Mouse (Mus musculus) kidney, postnatal 0 days (tissue): ENCODE measurements around the gene Gm20388. TPM values are rescaled to one million over a fixed set of nuclear protein-coding genes. Genes with fewer than 3 reads are reported as not detected.
A peak's percentile ranks its signal among the peaks of the same experiment; 100 is the strongest.

Source experiments
- ATAC-seq: fragments of 200-750 bp; cut with Nextera tagmentation; replicated peaks from 2 replicates; pipeline ENCODE4 v1.8.0; 2017; ENCODE audit warnings: low read depth, moderate number of reproducible peaks, moderate TSS enrichment, moderate library complexity; ENCODE audit not compliant: low FRiP score
- DNase-seq: peaks from one replicate; pipeline ENCODE4 v3.0.0-alpha.2; 2016; ENCODE audit warnings: low spot score
- H3K27ac ChIP-seq: fragments of 300-500 bp; sonication (generic); 2 replicates; pipeline ENCODE4 v1.5.1; 2014; ENCODE audit warnings: mild to moderate bottlenecking
- H3K27me3 ChIP-seq: fragments of 300-500 bp; sonication (generic); 2 replicates; pipeline ENCODE4 v1.6.1; 2014; ENCODE audit warnings: low read length, mixed read lengths; ENCODE audit not compliant: insufficient read depth
- H3K36me3 ChIP-seq: fragments of 300-500 bp; sonication (generic); 2 replicates; pipeline ENCODE4 v1.6.1; 2014; ENCODE audit warnings: low read length, mixed read lengths; ENCODE audit not compliant: insufficient read depth
- H3K4me1 ChIP-seq: fragments of 300-500 bp; sonication (generic); replicated peaks from 2 replicates; pipeline ENCODE4 v1.6.1; 2014; ENCODE audit warnings: antibody characterized with exemption, low read length, mixed read lengths; ENCODE audit not compliant: insufficient read depth
- H3K4me2 ChIP-seq: fragments of 300-500 bp; sonication (generic); 2 replicates; pipeline ENCODE4 v1.6.1; 2014; ENCODE audit warnings: mild to moderate bottlenecking, low read length, moderate library complexity, mixed read lengths
- H3K4me3 ChIP-seq: fragments of 300-500 bp; sonication (generic); replicated peaks from 2 replicates; pipeline ENCODE4 v1.5.1; 2014; ENCODE audit warnings: low read depth, low read length
- H3K9ac ChIP-seq: fragments of 300-500 bp; sonication (generic); 2 replicates; pipeline ENCODE4 v1.6.1; 2014; ENCODE audit warnings: low read depth, low read length
- H3K9me3 ChIP-seq: fragments of 300-500 bp; sonication (generic); replicated peaks from 2 replicates; pipeline ENCODE4 v1.6.1; 2016; ENCODE audit warnings: low read length, inconsistent platforms, mixed read lengths
- CTCF ChIP-seq: IDR thresholded peaks from 2 replicates; pipeline ENCODE4 v1.5.1; 2016; ENCODE audit warnings: antibody characterized with exemption, low read depth, mild to moderate bottlenecking, moderate library complexity
- WGBS: fragments of 180-500 bp; shearing (Covaris S2); extraction: QIAGEN DNeasy Blood & Tissue Kit; methylation state at CpG from one replicate; pipeline ENCODE4 v1.1.7; 2014; 5-methylcytosine and 5-hydroxymethylcytosine counted together
- polyA plus RNA-seq: library from polyadenylated mRNA; unstranded; fragments of >200 nt; fragmentation: Nextera tagmentation; extraction: Ambion mirVana; gene quantifications from 2 replicates; pipeline ENCODE4 v1.2.1, GENCODE M21; 2015

Gm20388 gene
- polyA plus RNA-seq, 1 experiment from 2014 or later: not detected

GRCm38 (mm10) chr8:123827523-123827922 is 3916.9 kb downstream of the Gm20388 start:
- Histone ChIP-seq H3K27me3 (no peaks in the 10 kb centered on the region), H3K27ac (no peak overlapping the region), H3K4me1 (no peaks in the 10 kb centered on the region), H3K36me3 (peaks cover 44% of the 10 kb centered on the region), H3K4me3 (no peak overlapping the region), H3K9me3 (no peaks in the 10 kb centered on the region), H3K4me2 (no peak overlapping the region), H3K9ac (no peak overlapping the region)
- ATAC-seq: no peak
- no peak for DNase-seq
- WGBS: 92% methylated on average over 13 of the region's 13 CpGs
- TF ChIP-seq CTCF: no peak

GRCm38 (mm10) chr8:123832757-123833156 is 3922.1 kb downstream of the Gm20388 start:
- TF ChIP-seq CTCF: peak; percentile 73
- peaks cover 42% of the 10 kb centered on the region for H3K36me3 ChIP-seq

GRCm38 (mm10) chr8:123835451-123835850 is 3924.8 kb downstream of the Gm20388 start:
- 64% methylated on average over 9 of the region's 9 CpGs for WGBS
- H3K9me3 ChIP-seq: no peaks in the 10 kb centered on the region
- peak; percentile 50 for DNase-seq

More at GRCm38 (mm10) chr8:123832757-123833156, 3922.1 kb downstream of the Gm20388 start:
- 96% methylated on average over 4 of the region's 4 CpGs for WGBS
- H3K27ac ChIP-seq: no peak overlapping the region
- no peak for DNase-seq
- no peak overlapping the region for H3K4me3 ChIP-seq
- H3K4me1 ChIP-seq: no peaks in the 10 kb centered on the region
- H3K4me2 ChIP-seq: no peak overlapping the region
- H3K27me3 ChIP-seq: no peaks in the 10 kb centered on the region
- no peak for ATAC-seq
- H3K9ac ChIP-seq: no peak overlapping the region
- no peaks in the 10 kb centered on the region for H3K9me3 ChIP-seq

GRCm38 (mm10) chr8:123836354-123836753 is 3925.7 kb downstream of the Gm20388 start:
- H3K9ac ChIP-seq: no peak overlapping the region
- 91% methylated on average over 6 of the region's 6 CpGs for WGBS
- no peak overlapping the region for H3K27ac ChIP-seq
- no peak overlapping the region for H3K4me3 ChIP-seq
- no peaks in the 10 kb centered on the region for H3K9me3 ChIP-seq
- no peaks in the 10 kb centered on the region for H3K27me3 ChIP-seq
- H3K4me2 ChIP-seq: no peak overlapping the region
- DNase-seq (no peak), ATAC-seq (no peak)
- H3K36me3 ChIP-seq: peaks cover 19% of the 10 kb centered on the region; the same call in 1 of the 2 replicates
- TF ChIP-seq CTCF: no peak
- H3K4me1 ChIP-seq: no peaks in the 10 kb centered on the region

More at GRCm38 (mm10) chr8:123835451-123835850, 3924.8 kb downstream of the Gm20388 start:
- TF ChIP-seq CTCF: peak; percentile 66
- H3K27ac ChIP-seq: no peak overlapping the region
- H3K36me3 ChIP-seq: peaks cover 27% of the 10 kb centered on the region
- no peak overlapping the region for H3K4me3 ChIP-seq
- H3K27me3 ChIP-seq: no peaks in the 10 kb centered on the region
- no peak overlapping the region for H3K4me2 ChIP-seq
- no peak for ATAC-seq
- no peak overlapping the region for H3K9ac ChIP-seq
- H3K4me1 ChIP-seq: no peaks in the 10 kb centered on the region

DNA sequence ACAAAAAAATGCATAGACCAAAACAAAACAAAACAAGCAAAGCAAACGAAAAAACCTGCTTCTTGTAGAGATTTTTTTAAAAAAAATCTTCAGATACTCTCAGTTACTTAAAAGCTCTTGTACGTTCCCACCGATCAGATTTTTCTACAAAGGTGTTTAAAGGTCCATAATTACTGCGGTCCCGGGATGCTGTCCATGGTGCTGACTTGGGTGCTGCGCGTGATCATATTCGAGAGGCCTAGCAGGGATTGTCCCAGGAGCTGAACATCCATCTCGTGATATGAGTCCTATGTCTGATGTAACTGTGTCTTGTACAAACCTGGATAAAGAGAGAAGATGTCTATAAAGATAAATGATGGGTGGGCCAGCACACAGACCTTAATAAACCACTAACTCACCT is 3927.9 kb downstream of the Gm20388 start:
- Histone ChIP-seq H3K4me3 (no peak overlapping the region), H3K27ac (no peak overlapping the region), H3K9me3 (no peaks in the 10 kb centered on the region), H3K4me2 (no peak overlapping the region), H3K27me3 (no peaks in the 10 kb centered on the region), H3K36me3 (peaks cover 6% of the 10 kb centered on the region; the same call in 1 of the 2 replicates), H3K9ac (no peak overlapping the region), H3K4me1 (no peaks in the 10 kb centered on the region)
- WGBS: 61% methylated on average over 9 of the region's 9 CpGs
- no peak for ATAC-seq
- no peak for TF ChIP-seq CTCF
- peak; percentile 37 for DNase-seq

- Histone ChIP-seq H3K4me3 (no peak overlapping the region), H3K27ac (no peak overlapping the region), H3K36me3 (no peaks in the 10 kb centered on the region), H3K4me1 (no peaks in the 10 kb centered on the region), H3K4me2 (no peak overlapping the region), H3K9me3 (no peaks in the 10 kb centered on the region), H3K9ac (no peak overlapping the region), H3K27me3 (no peaks in the 10 kb centered on the region)
- 92% methylated on average over 15 of the region's 15 CpGs for WGBS
- no peak for ATAC-seq
- no peak for DNase-seq
- TF ChIP-seq CTCF: no peak
Observed at GRCm38 (mm10) chr8:123840578-123841345, 3930.1 kb downstream of the Gm20388 start.
